Mouse (Mus musculus) MEL (cell line): ENCODE data around the gene Tmem205.

Experiments
- CHD2 ChIP-seq: IDR thresholded peaks from 2 replicates; pipeline ENCODE4 v1.6.1; 2011; ENCODE audit warnings: low read length, improper control_type of control experiment
- CTCF ChIP-seq, 3 experiments: IDR thresholded peaks in 2 of 3; conservative IDR thresholded peaks in 1 of 3; 2 replicates each; pipeline ENCODE4 v1.5.1; 2011 to 2012; ENCODE audit warnings: low read length in 3 of 3, low read depth in 2 of 3, mild to moderate bottlenecking in 2 of 3, improper control_type of control experiment in 1 of 3, inconsistent platforms in 1 of 3, mixed read lengths in 1 of 3, moderate library complexity in 1 of 3; ENCODE audit not compliant: control insufficient read depth in 1 of 3, insufficient read depth in 1 of 3, poor library complexity in 1 of 3, severe bottlenecking in 1 of 3
- EP300 ChIP-seq, 2 experiments: IDR thresholded peaks; 2 replicates each; pipeline ENCODE4 v1.6.1; 2011; ENCODE audit warnings: improper control_type of control experiment in 2 of 2, low read length in 2 of 2, low read depth in 1 of 2, mild to moderate bottlenecking in 1 of 2
- GATA1 ChIP-seq: IDR thresholded peaks from 2 replicates; pipeline ENCODE4 v1.6.1; 2011; ENCODE audit warnings: low read depth, low read length, improper control_type of control experiment
- JUND ChIP-seq: IDR thresholded peaks from 2 replicates; pipeline ENCODE4 v1.6.1; 2011; ENCODE audit warnings: low read depth, mild to moderate bottlenecking, improper control_type of control experiment, low read length
- MAX ChIP-seq: IDR thresholded peaks from 2 replicates; pipeline ENCODE4 v1.6.1; 2011; ENCODE audit warnings: low read length, improper control_type of control experiment
- MEF2A ChIP-seq: IDR thresholded peaks from 2 replicates; pipeline ENCODE4 v1.6.1; 2014; ENCODE audit warnings: low read depth, mild to moderate bottlenecking, inconsistent platforms, low read length, improper control_type of control experiment; ENCODE audit not compliant: poor library complexity, insufficient replicate concordance, severe bottlenecking; ENCODE audit errors: extremely low read depth
- MXI1 ChIP-seq: IDR thresholded peaks from 2 replicates; pipeline ENCODE4 v1.6.1; 2011; ENCODE audit warnings: mild to moderate bottlenecking, low read depth, low read length, improper control_type of control experiment
- MYC ChIP-seq: IDR thresholded peaks from 2 replicates; pipeline ENCODE4 v1.6.1; 2011; ENCODE audit warnings: low read depth, mild to moderate bottlenecking, low read length, improper control_type of control experiment, moderate library complexity
- POLR2A ChIP-seq, 2 experiments: IDR thresholded peaks; 2 replicates each; pipeline ENCODE4 v1.6.1; 2011 to 2012; ENCODE audit warnings: low read length in 2 of 2, mild to moderate bottlenecking in 2 of 2, control low read depth in 1 of 2, improper control_type of control experiment in 1 of 2, low read depth in 1 of 2, moderate library complexity in 1 of 2; ENCODE audit not compliant: control insufficient read depth in 1 of 2, insufficient read depth in 1 of 2, poor library complexity in 1 of 2
- POLR2AphosphoS5 ChIP-seq: IDR thresholded peaks from 2 replicates; pipeline ENCODE4 v1.6.1; 2012; ENCODE audit warnings: low read depth, borderline replicate concordance, mild to moderate bottlenecking, inconsistent platforms, low read length, moderate library complexity, mixed read lengths
- TCF12 ChIP-seq: IDR thresholded peaks from 2 replicates; pipeline ENCODE4 v1.6.1; 2014; ENCODE audit warnings: low read depth, mild to moderate bottlenecking, inconsistent platforms, low read length, improper control_type of control experiment, moderate library complexity
- USF2 ChIP-seq, 2 experiments: IDR thresholded peaks; 2 replicates each; pipeline ENCODE4 v1.6.1; 2011 to 2012; ENCODE audit warnings: improper control_type of control experiment in 2 of 2, low read length in 2 of 2, borderline replicate concordance in 1 of 2, inconsistent platforms in 1 of 2, low read depth in 1 of 2, mild to moderate bottlenecking in 1 of 2; ENCODE audit not compliant: insufficient read depth in 1 of 2

- TF ChIP-seq POLR2AphosphoS5 (no peak), CTCF (IDR thresholded peaks at IDR 0.05 in 2 of 3, conservative IDR thresholded peaks at IDR 0.05 in 1 of 3; ENCODE audit: control insufficient read depth in 1 of 3, insufficient read depth in 1 of 3, low read depth in 2 of 3, low read length in 3 of 3, poor library complexity in 1 of 3, severe bottlenecking in 1 of 3) (no peak), EP300 (IDR thresholded peaks at IDR 0.05; ENCODE audit: low read depth in 1 of 2, low read length in 2 of 2) (no peak), MXI1 (no peak), POLR2A (IDR thresholded peaks at IDR 0.05; ENCODE audit: control insufficient read depth in 1 of 2, insufficient read depth in 1 of 2, low read depth in 1 of 2, low read length in 2 of 2, poor library complexity in 1 of 2) (no peak), MAX (no peak), JUND (no peak), GATA1 (no peak), MYC (no peak), MEF2A (no peak), USF2 (IDR thresholded peaks at IDR 0.05; ENCODE audit: borderline replicate concordance in 1 of 2, insufficient read depth in 1 of 2, low read depth in 1 of 2, low read length in 2 of 2) (no peak), CHD2 (no peak), TCF12 (no peak)
Measured at GRCm38 (mm10) chr9:21959244-21959643, 31.9 kb upstream of the Tmem205 start.
